Comparison of ENCODE assay signal across 25 mouse cellular contexts in the genomic region with DNA sequence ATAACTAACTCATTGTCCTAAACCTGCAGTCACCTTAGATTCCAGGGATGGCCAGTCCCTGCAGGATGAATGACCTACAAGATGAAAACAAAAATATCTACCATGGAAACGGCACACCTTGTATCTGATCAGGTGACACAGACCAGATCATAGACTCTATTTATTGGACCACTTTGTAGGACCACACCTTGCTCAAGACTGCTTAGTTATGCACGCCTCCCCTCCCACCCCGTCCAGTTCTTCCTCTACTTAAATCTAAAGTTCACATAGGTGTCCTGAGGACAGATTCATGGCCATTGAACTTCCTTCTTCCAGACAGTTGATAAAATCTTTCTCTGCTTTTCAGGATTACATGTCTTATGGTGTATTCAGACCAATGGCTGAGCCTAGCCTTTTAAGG.
A peak's percentile ranks its signal among the peaks of the same experiment; 100 is the strongest.
DNase-seq lines count a peak whose midpoint lies in the region; ATAC-seq and TF ChIP-seq lines count a peak whose summit lies in the region.
"Had no signal": no experiment of that assay in that cellular context is flagged by ENCODE, and none has a peak within 500 bp of the region (broad histone marks: within the 10 kb centered on the region; RNA-seq: fewer than 3 reads in every experiment).

No protein-coding gene starts in this region.

- H3K4me3 ChIP-seq in intestine, embryonic 15.5 days (replicated peaks) = no peak overlapping the region
- H3K4me3 ChIP-seq in intestine, postnatal 0 days (ENCODE audit: low read depth, low read length) = no peak overlapping the region
- H3K4me3 ChIP-seq in small intestine, adult 2 months (ENCODE audit: low read depth, low read length) = no peak overlapping the region
- H3K4me3 ChIP-seq: embryonic facial prominence, embryonic 13.5 days; embryonic facial prominence, embryonic 15.5 days; erythroblast, embryonic 14.5 days; forebrain, embryonic 10.5 days; forebrain, embryonic 12.5 days had no signal

- no peak overlapping the region for H3K9ac ChIP-seq in intestine, embryonic 15.5 days
- H3K9ac ChIP-seq in intestine, postnatal 0 days (ENCODE audit: low read depth, low read length) = no peak overlapping the region
- H3K9ac ChIP-seq: embryonic facial prominence, embryonic 13.5 days; embryonic facial prominence, embryonic 15.5 days; forebrain, embryonic 12.5 days had no signal

- H3K4me1 ChIP-seq in intestine, embryonic 15.5 days (replicated peaks) = peaks cover 2% of the 10 kb centered on the region; the same call in 1 of the 2 replicates
- H3K4me1 ChIP-seq in intestine, postnatal 0 days (replicated peaks; ENCODE audit: control insufficient read depth, insufficient read depth, low read length) = no peaks in the 10 kb centered on the region
- peaks cover 27% of the 10 kb centered on the region for H3K4me1 ChIP-seq in small intestine, adult 2 months (ENCODE audit: control insufficient read depth, insufficient read depth, insufficient read length, low read length)

- no peak for TF ChIP-seq POLR2A in small intestine, adult 2 months (IDR thresholded peaks at IDR 0.05; ENCODE audit: low read depth, low read length)

- H3K36me3 ChIP-seq in intestine, embryonic 15.5 days = no peaks in the 10 kb centered on the region
- H3K36me3 ChIP-seq in intestine, postnatal 0 days (ENCODE audit: control insufficient read depth, insufficient read depth) = no peaks in the 10 kb centered on the region
- no peaks in the 10 kb centered on the region for H3K36me3 ChIP-seq in small intestine, adult 2 months (ENCODE audit: control insufficient read depth, insufficient read depth, low read length)
- H3K36me3 ChIP-seq: embryonic facial prominence, embryonic 13.5 days; embryonic facial prominence, embryonic 15.5 days; forebrain, embryonic 10.5 days; forebrain, embryonic 12.5 days; G1E had no signal

- H3K4me2 ChIP-seq in intestine, embryonic 15.5 days (replicated peaks) = no peak overlapping the region
- H3K4me2 ChIP-seq in intestine, postnatal 0 days (replicated peaks; ENCODE audit: low read depth) = no peak overlapping the region
- H3K4me2 ChIP-seq: embryonic facial prominence, embryonic 13.5 days; embryonic facial prominence, embryonic 15.5 days; forebrain, embryonic 12.5 days had no signal

- no peak for DNase-seq in testis, postnatal 10 days (ENCODE audit: low spot score)
- no peak for DNase-seq in MN1 (ENCODE audit: low spot score)
- DNase-seq: adrenal gland, adult 2 months; adrenal gland, postnatal 10 days; adrenal gland, postnatal 25 days; B cell, adult 2 months; cerebellum, adult 11 months; cerebellum, adult 18-20 months; cerebellum, adult 8-10 months; cerebellum, adult 9-11 months; cerebellum, postnatal 14 days; cerebellum, postnatal 36 days; embryo, embryonic 11 days had no signal

- H3K27ac ChIP-seq in intestine, embryonic 15.5 days = no peak overlapping the region
- no peak overlapping the region for H3K27ac ChIP-seq in intestine, postnatal 0 days (ENCODE audit: low read depth, low read length)
- H3K27ac ChIP-seq in small intestine, adult 2 months (ENCODE audit: insufficient read depth, low read depth, low read length) = peak overlapping the region; percentile 69
- H3K27ac ChIP-seq: embryonic facial prominence, embryonic 13.5 days; embryonic facial prominence, embryonic 15.5 days; forebrain, embryonic 10.5 days; forebrain, embryonic 12.5 days had no signal

- TF ChIP-seq CTCF in intestine, postnatal 0 days (IDR thresholded peaks at IDR 0.05; ENCODE audit: low read depth) = no peak
- TF ChIP-seq CTCF in small intestine, adult 2 months (IDR thresholded peaks at IDR 0.05; ENCODE audit: extremely low read depth, insufficient read length, insufficient replicate concordance, low read depth, low read length) = no peak

- no peaks in the 10 kb centered on the region for H3K9me3 ChIP-seq in intestine, embryonic 15.5 days
- no peaks in the 10 kb centered on the region for H3K9me3 ChIP-seq in intestine, postnatal 0 days (ENCODE audit: control insufficient read depth)
- H3K9me3 ChIP-seq: embryonic facial prominence, embryonic 13.5 days; embryonic facial prominence, embryonic 15.5 days; forebrain, embryonic 10.5 days; forebrain, embryonic 12.5 days; G1E had no signal

- peaks cover 4% of the 10 kb centered on the region; the same call in 1 of the 2 replicates for H3K27me3 ChIP-seq in intestine, embryonic 15.5 days (replicated peaks)
- H3K27me3 ChIP-seq in intestine, postnatal 0 days (replicated peaks; ENCODE audit: control insufficient read depth, insufficient read depth, low read length) = no peaks in the 10 kb centered on the region
- no peaks in the 10 kb centered on the region for H3K27me3 ChIP-seq in small intestine, adult 2 months (ENCODE audit: control insufficient read depth, insufficient read depth, low read length)

- ATAC-seq in intestine, embryonic 15.5 days = 0 out of 2 replicates have a peak, but pooled peaks have one; percentile 47
- ATAC-seq in intestine, postnatal 0 days = peak; percentile 67
- ATAC-seq: CD4-positive, CD25-positive, alpha-beta regulatory T cell, adult 4 months; forebrain, embryonic 14.5 days; forebrain, embryonic 16.5 days had no signal

- WGBS in intestine, embryonic 15.5 days = 83% methylated on average over 3 of the region's 3 CpGs
- WGBS in intestine, postnatal 0 days = 52% methylated on average over 3 of the region's 3 CpGs
- WGBS in small intestine, adult 2 months = 33% methylated on average over 3 of the region's 3 CpGs
